Mouse (Mus musculus): ENCODE results near the gene Ncoa7. TPM values are rescaled to one million over a fixed set of nuclear protein-coding genes. Genes with fewer than 3 reads are reported as not detected.

Ncoa7 gene
- 100 to 1,000 TPM in 1 of 3 experiments, 10 to 100 TPM in 2; 28.3 to 108 (median 83.7) TPM for polyA plus RNA-seq (2017; shearing (Covaris generic))

- peak; percentile 79 for ATAC-seq
Measured at GRCm38 (mm10) chr10:30802681-30803586, at the start of gene Ncoa7. TSS of gene Ncoa7 (minus strand) at chr10:30803326.

DNA sequence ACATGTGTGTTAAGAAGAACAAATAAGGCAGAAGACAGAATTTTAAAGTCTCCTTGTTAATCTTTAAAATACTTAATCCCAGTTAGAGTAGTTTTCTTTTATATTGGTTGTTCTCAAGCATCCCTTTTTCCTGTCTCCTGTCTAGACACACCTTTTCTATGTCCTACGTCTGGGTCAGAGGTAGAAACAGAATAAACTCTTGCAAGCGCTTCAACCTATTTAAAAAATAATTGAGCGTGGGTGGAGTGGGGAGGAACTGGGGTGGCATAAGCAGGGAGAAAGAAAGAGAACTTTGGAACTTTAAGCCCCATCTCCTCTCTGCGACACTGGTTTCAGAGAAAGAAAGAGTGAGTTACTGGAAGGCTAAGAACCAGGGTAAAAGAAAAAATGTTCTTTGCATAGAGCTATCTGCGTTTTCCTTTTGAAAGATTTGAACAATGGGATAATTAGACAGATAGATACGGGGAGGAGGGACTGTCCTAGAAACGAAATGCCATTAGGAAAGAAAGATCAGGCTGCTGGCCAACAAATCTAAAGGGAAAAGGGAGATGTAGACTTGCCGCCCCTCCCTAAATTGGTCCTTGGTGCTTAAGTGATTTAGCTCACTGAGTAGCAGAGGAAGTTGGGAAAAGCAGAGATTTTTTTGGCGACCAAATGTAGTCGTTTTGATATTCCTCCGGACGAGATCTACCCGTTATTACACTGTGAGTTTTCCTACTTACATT is 42.1 kb upstream of the Ncoa7 start:
- no peak for ATAC-seq

GRCm38 (mm10) chr10:30844191-30845010 is 41.3 kb upstream of the Ncoa7 start:
- no peak for ATAC-seq

DNA sequence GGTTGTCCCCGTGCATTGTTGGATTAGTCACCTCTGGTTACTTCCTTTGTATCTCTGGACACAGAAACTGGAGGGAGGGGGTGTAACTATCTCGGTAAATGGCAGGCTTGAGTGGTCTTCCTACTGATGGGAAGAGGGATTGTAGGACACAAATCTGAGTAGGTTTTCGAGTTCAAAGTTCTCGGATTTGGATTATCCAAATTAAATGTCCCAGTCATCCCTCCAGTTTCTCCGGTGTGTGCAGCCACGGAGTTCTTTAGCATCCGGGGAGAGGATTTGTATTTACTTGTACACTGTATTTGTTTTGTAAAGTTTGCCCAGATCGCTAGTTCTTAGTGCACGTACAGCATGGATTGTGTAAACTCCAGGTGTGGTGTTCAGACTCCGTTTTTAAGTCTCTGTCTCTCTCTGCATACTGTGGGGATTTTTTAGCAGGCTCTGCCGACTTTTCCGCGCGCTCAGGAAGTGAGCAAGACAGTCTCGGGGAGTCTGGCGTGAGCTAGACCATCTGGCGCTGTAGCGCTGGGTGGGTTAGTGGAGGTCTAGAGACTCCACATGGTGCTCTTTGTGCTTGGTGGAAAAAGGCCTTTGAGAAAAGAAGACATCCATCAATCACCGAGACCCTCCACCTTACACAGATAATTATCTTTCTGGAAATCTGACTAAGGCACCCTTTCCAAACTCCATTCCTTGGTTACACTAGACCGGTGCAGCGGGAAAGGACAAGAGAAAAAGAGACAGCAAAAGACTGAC is 40.5 kb upstream of the Ncoa7 start:
- peak; percentile 17 for ATAC-seq

DNA sequence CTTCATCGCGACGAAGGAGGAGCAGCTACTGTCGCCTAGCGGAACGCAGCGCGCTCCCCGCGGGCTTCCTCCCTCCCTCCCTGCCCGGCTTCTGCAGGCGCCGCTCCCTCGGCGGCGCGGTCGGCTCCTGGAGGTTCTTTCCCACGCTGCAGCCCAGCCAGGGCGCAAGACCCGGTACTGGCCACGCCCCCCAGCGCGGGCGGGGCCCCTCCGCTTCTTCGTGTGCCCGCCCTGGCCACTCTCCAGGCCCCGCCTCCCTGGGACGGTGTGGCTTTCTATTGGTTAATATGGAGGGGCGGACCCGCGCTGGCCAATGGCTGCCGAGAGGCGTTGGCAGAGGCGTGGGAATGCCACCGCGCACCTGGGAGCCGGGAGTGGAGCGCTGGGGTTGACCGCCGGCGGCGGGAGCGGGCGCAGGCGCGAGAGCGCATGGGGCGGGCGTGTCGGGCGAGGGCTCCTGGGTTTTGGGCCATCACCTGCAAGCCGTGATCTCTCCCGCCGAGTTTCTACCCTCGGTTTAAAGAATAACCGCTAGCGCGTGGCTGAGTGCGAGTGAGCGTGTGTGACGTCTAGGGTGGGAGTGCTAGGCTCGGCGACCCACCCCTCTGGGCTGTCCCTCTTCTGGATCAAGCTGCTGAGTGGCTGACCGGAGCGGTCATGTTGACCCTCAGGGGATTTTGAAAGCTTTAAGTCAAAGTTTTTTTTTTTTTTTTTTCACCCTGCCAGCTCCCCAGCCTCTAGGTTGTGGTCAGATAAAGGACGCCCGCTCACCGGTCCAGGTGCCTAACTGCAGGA is 39.7 kb upstream of the Ncoa7 start, which contains the start of gene Hey2:
Hey2 (minus strand) TSS at position 159 of the 795 bp plus-strand sequence.
- ATAC-seq = peak; percentile 88

DNA sequence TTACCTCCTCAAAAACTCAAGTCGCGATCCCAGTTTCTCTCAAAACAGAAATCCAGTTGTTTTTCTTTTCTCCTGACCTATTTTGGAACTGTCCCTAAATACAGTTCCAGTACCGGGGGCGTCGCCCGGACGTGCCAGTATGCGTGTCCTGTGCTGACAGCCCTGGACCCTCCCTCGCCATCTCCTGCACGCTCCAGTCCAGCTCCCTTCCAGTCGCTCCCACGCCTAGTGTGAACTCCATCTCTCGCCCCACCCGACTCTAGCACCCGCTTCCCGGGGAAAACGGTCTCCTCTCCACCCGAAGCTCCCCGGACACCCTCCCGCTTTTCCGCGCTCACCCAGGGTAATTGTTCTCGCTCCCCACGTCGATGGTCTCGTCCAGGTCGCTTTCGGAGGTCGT is 39.1 kb upstream of the Ncoa7 start:
- ATAC-seq = peak; percentile 8

- ATAC-seq = no peak
Measured at GRCm38 (mm10) chr10:30840824-30841223, 37.7 kb upstream of the Ncoa7 start.

- ATAC-seq = no peak
Measured at GRCm38 (mm10) chr10:30838188-30838587, 35.1 kb upstream of the Ncoa7 start.

GRCm38 (mm10) chr10:30825049-30825448 is 21.9 kb upstream of the Ncoa7 start:
- peak; percentile 61 for ATAC-seq

- ATAC-seq = peak; percentile 99
Measured at GRCm38 (mm10) chr10:30810967-30811293, 7.8 kb upstream of the Ncoa7 start.

DNA sequence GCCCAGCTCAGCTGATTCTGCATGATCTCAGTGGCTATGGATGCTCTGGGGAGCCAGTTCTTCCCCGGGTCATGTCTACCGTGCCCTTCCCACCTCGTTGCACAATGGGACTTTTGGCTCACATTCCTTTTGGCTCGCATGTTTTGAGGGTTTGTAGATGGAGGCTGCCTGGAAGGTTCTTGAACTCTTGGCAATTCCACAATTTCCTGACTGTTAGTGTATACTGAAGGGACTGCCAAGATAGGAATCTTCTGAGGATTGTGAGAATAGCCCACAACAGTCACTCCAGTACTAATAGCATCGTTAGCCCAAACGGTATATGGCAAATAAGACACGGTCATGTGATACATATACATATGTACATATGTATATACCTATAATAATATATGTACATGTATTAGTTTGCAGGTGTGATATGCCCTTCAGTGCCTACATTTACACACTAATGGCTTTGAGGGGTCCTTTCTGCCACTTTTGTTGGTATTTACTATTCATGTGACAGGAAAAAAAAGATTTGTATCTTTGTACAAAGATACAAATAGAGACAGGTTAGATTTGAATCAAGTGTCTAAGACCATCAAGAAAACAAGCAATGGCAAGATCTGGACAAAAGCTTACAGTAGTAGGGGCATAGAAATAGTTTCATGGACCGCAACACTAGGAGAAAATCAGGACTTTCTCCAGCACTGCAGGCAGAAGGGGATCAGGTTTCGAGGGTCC is 7.3 kb upstream of the Ncoa7 start:
- ATAC-seq = peak; percentile 48

DNA sequence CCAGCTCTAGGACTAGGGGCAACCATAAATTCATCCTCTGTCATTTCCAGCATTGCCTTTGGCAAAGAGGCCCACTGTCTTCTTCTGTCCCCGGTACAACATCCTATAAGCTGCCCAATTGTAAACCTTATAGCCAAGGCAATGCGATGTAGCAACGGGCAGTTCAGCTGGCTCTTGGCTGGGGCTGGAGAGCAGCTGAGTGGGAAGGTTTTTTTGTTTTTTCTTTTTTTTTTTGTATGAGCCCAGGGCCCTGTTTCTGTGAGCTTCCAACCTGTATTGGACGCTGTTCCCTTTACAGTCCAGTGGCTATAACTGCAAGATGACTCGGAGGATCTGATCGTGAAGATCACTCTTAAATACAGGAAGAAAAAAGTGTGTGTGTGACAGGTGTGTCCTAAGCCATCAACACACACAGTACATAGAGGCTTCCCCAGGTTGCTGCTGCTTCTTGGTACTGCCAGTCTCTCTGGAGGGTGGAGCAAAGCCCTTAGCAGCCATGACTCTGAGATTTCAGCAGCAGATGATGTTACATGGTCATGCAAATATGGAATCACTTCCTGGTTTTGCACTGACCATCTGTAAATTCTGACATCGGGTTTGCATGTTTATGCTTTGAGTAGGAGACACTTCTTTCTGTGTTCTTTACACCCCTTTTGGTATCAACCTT is 594 bp upstream of the Ncoa7 start:
- ATAC-seq = no peak

DNA sequence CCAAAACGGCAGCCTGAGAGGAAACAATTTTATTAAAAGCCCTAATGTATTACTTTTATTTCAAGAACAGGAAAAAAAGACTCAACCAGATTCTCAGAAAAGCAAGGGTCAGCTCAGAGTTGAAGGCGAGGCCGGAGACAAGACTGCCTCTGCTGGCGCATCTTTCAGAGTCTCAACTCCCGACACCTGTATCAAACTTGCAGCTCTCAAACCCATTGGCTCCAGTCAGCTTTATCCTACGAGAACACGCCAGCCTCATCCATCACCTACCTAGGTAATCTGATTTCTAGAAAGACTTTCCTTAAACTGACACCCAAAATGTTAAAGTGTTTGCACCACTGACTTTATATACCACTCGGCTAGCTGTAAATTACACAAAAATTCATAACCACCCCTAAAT is 1.1 kb downstream of the Ncoa7 start:
- ATAC-seq = peak; percentile 10

GRCm38 (mm10) chr10:30799713-30800450 is 3.2 kb downstream of the Ncoa7 start:
- no peak for ATAC-seq

DNA sequence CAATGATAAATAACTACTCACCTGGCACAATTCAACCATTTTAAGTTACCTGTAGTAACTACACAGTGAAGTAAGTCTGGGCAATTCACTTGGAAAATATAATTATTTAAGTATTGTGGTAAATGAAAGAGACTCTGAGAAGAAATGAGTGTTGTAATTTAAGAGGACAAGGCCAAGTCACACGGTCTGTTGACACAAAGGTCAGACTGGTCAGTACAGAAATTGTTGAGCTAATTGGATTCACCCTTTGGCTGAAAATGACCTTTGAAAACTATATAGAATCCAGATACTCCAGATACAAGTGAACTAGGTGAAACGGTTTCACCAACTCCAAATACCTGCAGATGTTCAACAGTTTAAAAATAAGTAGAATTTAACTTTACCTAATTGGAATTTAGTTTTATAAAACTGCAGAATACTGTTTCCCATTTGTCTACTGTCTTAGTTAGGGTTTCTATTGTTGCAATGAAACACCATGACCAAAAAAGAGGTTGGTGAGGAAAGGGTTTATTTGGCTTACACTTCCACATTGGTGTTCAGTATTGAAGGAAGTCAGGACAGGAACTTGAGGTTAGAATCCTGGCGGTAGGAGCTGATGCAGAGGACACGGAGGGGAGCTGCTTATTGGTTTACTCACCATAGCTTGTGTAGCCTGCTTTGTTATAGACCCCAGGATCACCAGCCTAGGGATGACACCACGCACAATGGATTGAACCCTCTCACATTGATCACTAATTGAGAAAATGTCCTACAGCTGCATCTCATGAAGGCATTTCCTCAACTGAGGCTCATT is 6.5 kb downstream of the Ncoa7 start:
- ATAC-seq = no peak

DNA sequence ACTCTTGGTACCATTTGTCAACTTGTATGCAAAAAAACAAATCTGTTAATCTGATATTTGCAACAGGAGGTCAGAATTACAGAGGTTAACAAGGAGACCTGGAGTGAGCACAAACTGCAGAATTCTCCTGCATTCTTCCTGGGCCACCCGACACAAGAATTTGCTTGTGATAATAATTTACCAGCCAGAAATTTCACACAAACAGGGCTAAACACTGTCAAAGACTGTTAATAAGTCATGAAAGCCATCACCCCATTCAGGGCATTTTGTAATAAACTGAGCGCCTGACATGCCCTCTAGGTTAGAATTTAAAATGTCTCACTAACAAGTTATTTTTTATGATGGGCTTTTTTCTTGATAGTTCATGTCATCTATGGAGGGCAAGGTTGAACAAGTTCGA is 12.1 kb downstream of the Ncoa7 start:
- no peak for ATAC-seq

GRCm38 (mm10) chr10:30789521-30789920 is 13.6 kb downstream of the Ncoa7 start:
- no peak for ATAC-seq

GRCm38 (mm10) chr10:30788340-30788721 is 14.8 kb downstream of the Ncoa7 start:
- no peak for ATAC-seq

All from inflammation-experienced regulatory T-cells, adult 6 months (primary cell).